In the genomic region with DNA sequence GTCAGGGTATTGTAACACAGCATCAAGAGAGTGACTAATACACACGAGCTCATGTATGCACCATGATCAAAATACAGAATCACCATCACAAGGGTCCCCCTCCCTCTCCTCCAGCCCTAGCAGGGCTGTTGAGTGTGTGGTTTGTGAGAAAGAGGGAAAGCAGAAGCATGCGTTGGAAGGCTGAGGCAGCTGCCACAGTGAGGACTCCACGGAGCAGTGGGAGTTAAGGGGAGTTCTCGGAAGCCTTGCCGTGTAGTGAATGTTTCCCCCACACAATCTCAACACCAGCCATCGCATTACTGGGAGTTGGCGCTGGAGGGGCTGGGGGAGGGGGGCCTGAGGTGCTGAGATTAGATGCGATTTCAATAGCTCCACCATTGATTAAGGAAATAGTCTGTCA, we compare ENCODE assay signal across 24 mouse cellular contexts.
"Had no signal": no experiment of that assay in that cellular context is flagged by ENCODE, and none has a peak within 500 bp of the region (broad histone marks: within the 10 kb centered on the region; RNA-seq: fewer than 3 reads in every experiment).

No protein-coding gene starts in this region.

- H3K9me3 ChIP-seq: heart, embryonic 10.5 days; hindbrain, embryonic 13.5 days; hindbrain, embryonic 15.5 days; kidney, embryonic 15.5 days; limb, embryonic 13.5 days; limb, embryonic 15.5 days; liver, embryonic 12.5 days had no signal

- H3K4me1 ChIP-seq: limb, embryonic 15.5 days; liver, embryonic 12.5 days had no signal

- H3K9ac ChIP-seq: heart, embryonic 12.5 days; hindbrain, embryonic 13.5 days; hindbrain, embryonic 15.5 days; kidney, embryonic 15.5 days; limb, embryonic 13.5 days; limb, embryonic 15.5 days; liver, embryonic 12.5 days; liver, embryonic 14.5 days had no signal

- ATAC-seq: hindbrain, postnatal 0 days; intestine, embryonic 16.5 days; liver, embryonic 12.5 days had no signal

- H3K27ac ChIP-seq: heart, adult 2 months; heart, embryonic 10.5 days; hindbrain, embryonic 13.5 days; hindbrain, embryonic 15.5 days; hindbrain, postnatal 0 days; kidney, embryonic 15.5 days; kidney, postnatal 0 days; limb, embryonic 13.5 days; limb, embryonic 15.5 days; liver, embryonic 12.5 days; liver, embryonic 14.5 days had no signal

- H3K36me3 ChIP-seq: heart, embryonic 10.5 days; heart, embryonic 12.5 days; hindbrain, embryonic 13.5 days; hindbrain, embryonic 15.5 days; kidney, embryonic 15.5 days; limb, embryonic 13.5 days; limb, embryonic 15.5 days; liver, embryonic 12.5 days had no signal

- DNase-seq: gastrocnemius, postnatal 14 days; gastrocnemius, postnatal 36 days; heart, adult 2 months; heart, postnatal 10 days; kidney, adult 11 months; kidney, adult 2 months; kidney, adult 9 months; kidney, postnatal 14 days; kidney, postnatal 36 days; layer of hippocampus, adult 9-11 months; layer of hippocampus, postnatal 36 days; left cerebral cortex, postnatal 4 days had no signal

- H3K4me3 ChIP-seq: heart, adult 2 months; heart, embryonic 10.5 days; heart, embryonic 12.5 days; hindbrain, embryonic 13.5 days; hindbrain, embryonic 15.5 days; kidney, embryonic 15.5 days; limb, embryonic 13.5 days; limb, embryonic 15.5 days; liver, embryonic 12.5 days had no signal

- H3K4me2 ChIP-seq: heart, embryonic 12.5 days; hindbrain, embryonic 13.5 days; hindbrain, embryonic 15.5 days; kidney, embryonic 15.5 days; limb, embryonic 13.5 days; limb, embryonic 15.5 days; liver, embryonic 12.5 days had no signal

- H3K27me3 ChIP-seq: hindbrain, embryonic 13.5 days; hindbrain, embryonic 15.5 days; kidney, embryonic 15.5 days; limb, embryonic 13.5 days; limb, embryonic 15.5 days; liver, embryonic 12.5 days had no signal
